8 mouse cellular contexts compared by ENCODE assay signal in genomic region chr3:55080055-55080454, GRCm38 (mm10). TPM values are rescaled to one million over a fixed set of nuclear protein-coding genes. Genes with fewer than 3 reads are reported as not detected.
DNase-seq lines count a peak whose midpoint lies in the region; ATAC-seq lines count a peak whose summit lies in the region.

No protein-coding gene starts in this region.

- no peak overlapping the region for H3K4me3 ChIP-seq in heart, embryonic 10.5 days
- H3K4me3 ChIP-seq in intestine, embryonic 14.5 days (ENCODE audit: low read depth, low read length): no peak overlapping the region

- WGBS in heart, embryonic 10.5 days: 17% methylated on average over 6 of the region's 6 CpGs
- 13% methylated on average over 6 of the region's 6 CpGs for WGBS in intestine, embryonic 14.5 days

- H3K9ac ChIP-seq in intestine, embryonic 14.5 days (ENCODE audit: low read length): no peak overlapping the region

- no peaks in the 10 kb centered on the region for H3K27me3 ChIP-seq in heart, embryonic 10.5 days (ENCODE audit: insufficient read depth, poor library complexity, severe bottlenecking)
- H3K27me3 ChIP-seq in intestine, embryonic 14.5 days (replicated peaks; ENCODE audit: control insufficient read depth, insufficient read depth, low read length): no peaks in the 10 kb centered on the region

- H3K4me1 ChIP-seq in heart, embryonic 10.5 days: no peaks in the 10 kb centered on the region
- H3K4me1 ChIP-seq in intestine, embryonic 14.5 days (replicated peaks; ENCODE audit: control insufficient read depth, insufficient read depth, low read length): no peaks in the 10 kb centered on the region

- DNase-seq in heart, adult 18-20 months: peak; percentile 71 to 89
- DNase-seq in heart, embryonic 10.5 days (ENCODE audit: low spot score): no peak
- peak; percentile 63 for DNase-seq in cerebellum, adult 9-11 months
- DNase-seq in frontal cortex, postnatal 25 days (ENCODE audit: low spot score in 2 of 2): peak; percentile 54 to 67
- peak; percentile 78 for DNase-seq in intestine, embryonic 14.5 days (ENCODE audit: low spot score)
- peak; percentile 39 to 46 for DNase-seq in left cerebral cortex, adult 8-10 months (ENCODE audit: low spot score in 2 of 2)
- DNase-seq in right cerebral cortex, postnatal 10 days (ENCODE audit: low spot score in 2 of 2): peak; percentile 69 to 86

- no peak overlapping the region for H3K27ac ChIP-seq in heart, embryonic 10.5 days
- no peak overlapping the region for H3K27ac ChIP-seq in intestine, embryonic 14.5 days (ENCODE audit: low read depth)

- no peak overlapping the region for H3K4me2 ChIP-seq in intestine, embryonic 14.5 days (ENCODE audit: low read length)

- ATAC-seq in intestine, embryonic 14.5 days (replicated peaks; ENCODE audit: low FRiP score, low TSS enrichment, low read depth): peak; percentile 85; the same call in 1 of the 2 replicates
- ATAC-seq in megakaryocyte progenitor cell, adult 5-6 weeks (replicated peaks; ENCODE audit: poor library complexity): peak; percentile 98

- no peaks in the 10 kb centered on the region for H3K36me3 ChIP-seq in heart, embryonic 10.5 days
- no peaks in the 10 kb centered on the region for H3K36me3 ChIP-seq in intestine, embryonic 14.5 days (ENCODE audit: control insufficient read depth, insufficient read depth, low read length)

- no peaks in the 10 kb centered on the region for H3K9me3 ChIP-seq in heart, embryonic 10.5 days
- no peaks in the 10 kb centered on the region for H3K9me3 ChIP-seq in intestine, embryonic 14.5 days (ENCODE audit: control insufficient read depth, low read length)

RNA-seq across cellular contexts. Expression of gene Ccna1, which starts 24.8 kb away (rescaled TPM):
- total RNA-seq in heart, adult 18-20 months (2021): not detected
- polyA plus RNA-seq in heart, embryonic 10.5 days (2016; fragmentation: Nextera tagmentation; extraction: Ambion mirVana): 0.65 and 1.2 TPM in 2 replicates
- 1.3 and 2.3 TPM in 2 replicates for polyA plus RNA-seq in intestine, embryonic 14.5 days (2014; fragmentation: Nextera tagmentation; extraction: Ambion mirVana)
- total RNA-seq in left cerebral cortex, adult 8-10 months (2022): 1 to 10 TPM in 3 of 4 experiments, under 1 TPM in 1; 0.65 to 2.5 (median 1.8) TPM
- total RNA-seq in megakaryocyte progenitor cell, adult 5-6 weeks (2015): not detected in 2 replicates
- total RNA-seq in megakaryocyte progenitor cell, adult 5-6 weeks (2017): not detected in 2 replicates

RNA-seq across cellular contexts. Expression of gene Spg20, which starts 31.9 kb away (rescaled TPM):
- total RNA-seq in heart, adult 18-20 months (2021): 10 to 100 TPM; 35.6 to 41.0 TPM
- polyA plus RNA-seq in heart, embryonic 10.5 days (2016; fragmentation: Nextera tagmentation; extraction: Ambion mirVana): 54.8 and 54.9 TPM in 2 replicates
- 42.8 and 47.1 TPM in 2 replicates for polyA plus RNA-seq in intestine, embryonic 14.5 days (2014; fragmentation: Nextera tagmentation; extraction: Ambion mirVana)
- total RNA-seq in left cerebral cortex, adult 8-10 months (2022): 10 to 100 TPM; 35.8 to 43.6 (median 42.7) TPM
- total RNA-seq in megakaryocyte progenitor cell, adult 5-6 weeks (2015): 10.2 and 17.1 TPM in 2 replicates
- total RNA-seq in megakaryocyte progenitor cell, adult 5-6 weeks (2017): 21.5 and 24.0 TPM in 2 replicates

RNA-seq across cellular contexts. Expression of gene Ccdc169, which starts 57.1 kb away (rescaled TPM):
- total RNA-seq in heart, adult 18-20 months (2021): under 1 TPM in 1 of 2 experiments, not detected in 1; 0.13 TPM
- 0.14 TPM in 1 of 2 replicates, not detected in the other for polyA plus RNA-seq in heart, embryonic 10.5 days (2016; fragmentation: Nextera tagmentation; extraction: Ambion mirVana)
- polyA plus RNA-seq in intestine, embryonic 14.5 days (2014; fragmentation: Nextera tagmentation; extraction: Ambion mirVana): not detected in 2 replicates
- total RNA-seq in left cerebral cortex, adult 8-10 months (2022): under 1 TPM in 3 of 4 experiments, not detected in 1; 0.33 to 0.84 (median 0.57) TPM
- not detected in 2 replicates for total RNA-seq in megakaryocyte progenitor cell, adult 5-6 weeks (2015)
- not detected in 2 replicates for total RNA-seq in megakaryocyte progenitor cell, adult 5-6 weeks (2017)
